Mouse (Mus musculus) heart, postnatal 4 days (tissue): ENCODE measurements around the gene Astn2. TPM values are rescaled to one million over a fixed set of nuclear protein-coding genes. Genes with fewer than 3 reads are reported as not detected.

ENCODE experiments used
- DNase-seq: peaks from one replicate; pipeline ENCODE4 v3.0.0; 2021
- total RNA-seq, 2 experiments: library from RNA; stranded (reverse); gene quantifications; 2 replicates each; pipeline ENCODE4 v1.2.3; 2021

Astn2 gene
- total RNA-seq, 2 experiments from 2014 or later: 2.7 to 3.5 TPM

DNA sequence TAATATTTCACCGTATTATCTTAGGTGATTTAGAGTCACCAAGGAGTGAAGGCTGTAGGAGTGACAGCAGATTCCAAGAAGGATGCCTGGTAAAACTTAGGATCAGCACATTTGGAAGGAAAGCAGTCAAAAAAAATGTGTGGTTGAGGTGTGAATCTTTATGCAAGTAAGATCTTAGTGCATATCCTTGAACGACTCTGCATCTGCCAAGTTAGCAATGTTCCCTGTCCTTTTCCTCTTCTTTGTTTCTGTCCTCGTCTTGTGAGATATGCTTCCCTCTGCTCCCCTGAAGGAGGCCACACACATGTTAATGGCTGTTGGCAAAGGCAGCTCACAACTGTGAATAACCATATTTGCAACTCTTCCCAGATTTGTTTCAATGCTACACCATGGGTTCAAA, 439.8 kb downstream of the Astn2 start:
- no peak for DNase-seq

GRCm38 (mm10) chr4:65959188-65959759, 445.1 kb downstream of the Astn2 start:
- DNase-seq: no peak

- no peak for DNase-seq
These were observed 445.8 kb downstream of the Astn2 start for GRCm38 (mm10) chr4:65958369-65959187.

DNA sequence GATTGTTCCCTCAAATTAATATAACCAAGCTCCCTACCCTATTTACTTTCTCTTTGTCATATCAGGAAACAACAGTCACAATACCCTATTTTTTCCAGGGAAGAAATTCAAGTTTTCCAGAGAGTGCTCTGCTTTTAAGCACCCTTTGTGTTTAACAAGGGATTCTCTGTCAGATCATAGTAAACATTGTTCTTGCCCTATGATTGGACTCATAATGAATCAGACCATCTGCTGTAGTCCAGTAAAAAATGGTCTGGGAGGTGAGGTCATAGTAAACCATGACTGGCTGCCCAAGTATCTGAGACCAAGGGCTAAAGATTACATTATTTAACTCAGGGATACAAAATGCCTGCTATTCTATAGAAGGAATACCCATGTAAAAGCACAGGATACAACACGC, 452.5 kb downstream of the Astn2 start:
- DNase-seq: no peak

DNA sequence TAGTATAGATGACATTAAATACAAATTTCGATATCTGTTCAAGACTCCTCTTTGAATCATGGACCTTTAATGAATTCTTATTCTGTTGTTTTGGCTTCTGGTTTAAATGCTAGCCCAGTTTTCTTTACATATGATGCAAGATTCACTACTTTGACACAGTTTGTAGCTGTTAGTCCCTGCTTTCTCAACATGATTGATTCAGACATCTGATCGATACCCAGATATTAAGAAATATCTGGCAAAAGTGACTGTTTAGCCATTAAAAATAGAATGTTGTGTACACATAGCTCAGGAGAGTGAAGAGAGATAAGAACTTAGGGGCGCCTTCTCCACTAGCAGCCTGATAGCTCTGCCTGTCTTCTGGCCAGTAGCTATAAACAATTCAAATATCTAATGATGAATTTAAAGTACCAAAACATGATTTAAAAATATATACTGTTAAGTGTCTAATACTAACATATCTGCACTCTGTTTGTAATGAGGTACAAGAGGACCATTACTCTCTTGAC, 457.2 kb downstream of the Astn2 start:
- DNase-seq: no peak

DNA sequence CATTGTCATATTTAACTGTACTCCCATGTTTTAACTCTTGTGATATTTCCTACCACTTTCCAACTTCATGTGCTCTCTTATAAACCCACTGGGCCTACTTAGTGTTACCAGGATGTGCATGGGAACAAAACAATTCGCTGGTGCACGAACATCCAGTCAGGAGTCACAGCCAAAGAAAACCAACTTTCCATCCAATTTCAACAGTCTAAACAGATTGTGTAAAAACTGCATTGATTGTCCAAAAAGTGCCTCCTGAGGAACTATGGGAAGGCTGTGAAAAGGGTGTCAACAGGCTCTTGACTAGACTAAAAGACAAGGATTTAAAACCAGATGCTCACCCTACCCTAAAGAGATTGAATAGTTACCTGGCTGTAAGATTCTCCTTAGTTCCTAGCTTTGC, 458.4 kb downstream of the Astn2 start:
- DNase-seq: no peak

DNA sequence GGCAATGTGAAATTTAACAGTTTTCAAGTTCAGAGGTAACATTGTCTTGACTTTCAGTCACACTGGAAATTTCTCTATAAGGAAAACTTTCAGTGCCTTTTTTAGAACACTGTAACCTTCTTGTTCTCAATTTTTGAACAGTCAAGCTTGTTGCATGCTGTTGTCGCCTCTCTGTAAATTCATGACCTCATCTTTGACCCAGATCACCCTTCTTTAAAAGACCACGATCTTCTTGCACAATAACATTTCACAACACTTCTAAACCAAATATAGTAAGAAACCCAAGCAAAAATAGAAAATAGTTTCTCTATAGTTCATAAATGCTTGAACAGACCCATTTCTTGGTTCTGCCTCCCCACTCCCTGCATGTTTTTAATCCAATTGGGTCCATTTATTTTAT, 473.5 kb downstream of the Astn2 start:
- no peak for DNase-seq

DNA sequence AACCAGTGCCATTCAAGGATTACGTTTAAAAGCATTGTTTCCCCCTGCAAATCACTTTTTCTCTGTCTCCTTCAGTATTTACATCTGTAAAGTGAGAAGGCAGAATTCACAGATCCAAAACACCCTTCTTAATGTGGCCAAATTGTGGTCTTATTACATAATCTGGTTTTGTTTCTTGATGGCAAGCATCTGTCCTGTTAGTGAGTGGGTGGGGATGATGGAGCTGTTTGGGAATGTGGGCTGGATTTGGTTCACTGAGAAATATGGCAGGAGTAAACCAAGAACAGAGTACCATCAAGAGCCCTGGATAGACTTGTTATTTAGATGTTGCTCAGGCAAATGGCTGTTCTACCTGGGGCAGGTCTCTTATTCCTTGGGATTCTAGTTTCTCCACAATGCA, 484.1 kb downstream of the Astn2 start:
- no peak for DNase-seq

GRCm38 (mm10) chr4:65916027-65917008, 488.1 kb downstream of the Astn2 start:
- no peak for DNase-seq

DNA sequence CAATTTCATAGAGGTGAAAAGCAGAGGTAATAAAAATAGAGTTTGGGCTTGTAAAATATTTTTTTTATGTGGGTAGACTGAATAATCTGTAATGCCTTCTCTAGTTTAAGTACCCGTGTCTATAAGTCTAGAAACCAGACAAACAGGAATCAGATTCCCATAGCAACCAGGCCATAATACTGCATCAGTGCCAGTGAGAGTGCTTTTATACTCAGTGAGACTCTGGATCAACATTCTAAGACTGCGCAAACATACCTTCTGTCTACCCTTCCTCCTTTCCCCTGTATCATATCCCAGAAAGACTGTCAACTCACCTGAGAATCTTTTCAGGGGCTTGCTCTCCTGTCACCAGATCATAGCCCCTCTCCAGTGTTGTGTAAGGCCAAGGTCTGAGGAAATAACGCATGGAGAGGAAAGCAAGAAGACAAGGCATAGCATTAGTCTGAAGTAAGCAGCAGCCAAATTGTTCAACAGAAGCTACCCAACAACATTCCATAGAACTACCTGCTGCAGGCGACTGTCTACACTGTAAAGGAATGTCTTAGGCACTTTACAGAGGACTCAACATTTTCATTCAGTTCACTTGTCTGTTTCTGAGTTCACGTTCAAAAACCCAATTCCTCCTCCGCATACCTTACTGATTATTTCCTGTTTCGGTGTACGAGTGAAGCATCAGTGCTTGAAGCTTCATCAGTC, 492.0 kb downstream of the Astn2 start:
- DNase-seq: no peak

DNA sequence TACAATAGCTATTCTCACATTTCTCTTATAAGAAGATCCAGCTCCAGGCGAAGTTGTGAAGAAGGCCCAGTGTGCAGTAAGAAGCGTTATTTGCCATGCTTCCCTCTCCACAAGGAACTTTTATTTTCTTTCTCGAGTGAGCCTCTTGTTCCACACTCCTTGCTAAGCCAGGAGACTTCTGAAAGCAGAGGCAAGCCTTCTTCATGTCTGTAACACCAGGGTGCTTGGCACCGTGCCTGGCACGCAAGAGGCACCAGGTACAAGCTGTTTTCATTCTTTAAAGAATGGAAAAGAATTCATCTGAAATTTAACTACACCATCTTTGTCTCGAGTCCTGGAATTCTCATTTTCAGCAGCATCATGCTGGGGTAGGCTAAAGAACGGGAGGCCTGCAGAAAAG, 496.8 kb downstream of the Astn2 start:
- DNase-seq: no peak

- DNase-seq: no peak
These were observed 499.4 kb downstream of the Astn2 start for GRCm38 (mm10) chr4:65904963-65905362.

- DNase-seq: no peak
These were observed 508.1 kb downstream of the Astn2 start for GRCm38 (mm10) chr4:65896092-65897027.

- no peak for DNase-seq
These were observed 515.9 kb downstream of the Astn2 start for GRCm38 (mm10) chr4:65888332-65888993.

GRCm38 (mm10) chr4:65886862-65887261, 517.5 kb downstream of the Astn2 start:
- no peak for DNase-seq

DNA sequence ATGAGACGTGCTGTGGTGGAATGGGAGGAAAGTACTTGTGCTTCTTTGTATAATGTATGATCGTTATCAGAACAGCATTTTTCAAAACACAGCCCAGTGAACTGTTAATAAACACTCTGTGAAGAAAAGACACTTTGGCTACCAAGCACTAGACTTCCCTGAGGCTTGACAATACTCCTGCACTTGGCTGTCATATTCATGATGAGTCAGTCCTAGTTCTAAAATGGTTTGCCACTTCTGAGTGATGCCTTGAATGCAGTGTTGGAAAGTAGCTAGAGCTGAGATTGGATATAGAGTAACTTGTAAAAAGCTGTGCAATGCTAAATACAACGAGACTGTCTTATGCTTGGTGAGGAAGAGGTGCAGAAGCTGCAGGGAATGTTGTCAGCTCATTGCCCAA, 518.5 kb downstream of the Astn2 start:
- DNase-seq: no peak

GRCm38 (mm10) chr4:65874236-65874781, 530.1 kb downstream of the Astn2 start:
- DNase-seq: no peak

- no peak for DNase-seq
These were observed 539.9 kb downstream of the Astn2 start for GRCm38 (mm10) chr4:65864551-65864950.

- DNase-seq: no peak
These were observed 561.2 kb downstream of the Astn2 start for GRCm38 (mm10) chr4:65843191-65843590.

GRCm38 (mm10) chr4:65839550-65840000, 564.8 kb downstream of the Astn2 start:
- no peak for DNase-seq
